Mouse (Mus musculus) T-cell, adult 2 months (primary cell): Measurements from ENCODE around the gene Vmn1r159.
"Not testable (repeated sequence)": the region's sequence is repeated elsewhere in the genome, so short reads cannot be mapped to it uniquely, and the experiment has no call there.

ENCODE experiments used
- DNase-seq: peaks from one replicate; pipeline ENCODE4 v3.0.0; 2022; ENCODE audit warnings: low spot score

Vmn1r159 gene

GRCm38 (mm10) chr7:22843505-22843904 is at the start of gene Vmn1r159:
Vmn1r159 (minus strand) TSS chr7:22843605.
- not testable (repeated sequence) for DNase-seq

DNA sequence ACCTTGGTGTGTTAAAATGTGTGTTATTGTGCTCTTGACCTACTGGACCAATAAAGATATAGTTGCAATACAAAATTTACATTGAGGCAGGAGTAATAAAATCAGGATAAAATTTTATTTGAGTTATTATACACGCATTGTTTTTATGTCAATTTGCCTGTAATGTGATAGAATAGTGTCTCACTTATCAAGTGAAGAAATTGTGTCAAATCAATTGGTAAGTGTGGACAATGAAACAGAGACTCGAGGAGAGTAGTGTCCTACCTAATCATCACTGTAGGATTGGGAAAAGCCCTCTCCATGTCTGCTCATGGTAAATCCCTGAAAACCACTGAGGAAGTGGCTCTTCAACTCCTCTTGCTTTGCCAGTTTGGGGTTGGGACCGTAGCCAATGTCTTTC is 27.5 kb upstream of the Vmn1r159 start, which contains the start of gene Vmn1r160:
TSS of gene Vmn1r160 (plus strand) at position 301 of the 400 bp plus-strand sequence.
- not testable (repeated sequence) for DNase-seq
